In the genomic region with DNA sequence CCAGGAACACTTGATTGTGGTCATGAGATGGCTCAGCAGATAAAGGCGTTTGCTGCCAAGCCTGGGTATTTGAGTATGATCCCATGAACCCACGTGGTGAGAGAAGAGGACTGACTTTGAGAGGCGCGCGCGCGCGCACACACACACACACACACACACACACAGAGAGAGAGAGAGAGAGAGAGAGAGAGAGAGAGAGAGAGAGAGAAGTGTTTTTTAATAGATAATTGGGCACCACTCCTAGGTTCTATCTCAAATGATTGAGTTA, we compare ENCODE assay signal across 10 mouse cellular contexts. TPM values are rescaled to one million over a fixed set of nuclear protein-coding genes. Genes with fewer than 3 reads are reported as not detected.
DNase-seq lines count a peak whose midpoint lies in the region; ATAC-seq and TF ChIP-seq lines count a peak whose summit lies in the region.
"Not testable (repeated sequence)": the region's sequence is repeated elsewhere in the genome, so short reads cannot be mapped to it uniquely, and the experiment has no call there.
"Had no signal": no experiment of that assay in that cellular context is flagged by ENCODE, and none has a peak within 500 bp of the region (broad histone marks: within the 10 kb centered on the region; RNA-seq: fewer than 3 reads in every experiment).

No protein-coding gene starts in this region.

- not testable (repeated sequence) for H3K9ac ChIP-seq in CH12.LX (ENCODE audit: insufficient read depth, low read depth); embryonic facial prominence, embryonic 13.5 days; hindbrain, embryonic 15.5 days; liver, adult 2 months (ENCODE audit: low read depth, low read length); neural tube, embryonic 11.5 days (ENCODE audit: low read length)
- peak overlapping the region; percentile 64; the same call in 1 of the 2 replicates for H3K9ac ChIP-seq in heart, adult 2 months (ENCODE audit: low read depth, low read length)

- H3K4me2 ChIP-seq in CH12.LX (ENCODE audit: insufficient read depth, low read depth, poor library complexity, severe bottlenecking), result peak overlapping the region; percentile 58
- peak overlapping the region; percentile 97 for H3K4me2 ChIP-seq in embryonic facial prominence, embryonic 13.5 days
- H3K4me2 ChIP-seq in hindbrain, embryonic 15.5 days, result peak overlapping the region; percentile 96
- peak overlapping the region; percentile 80; the same call in 1 of the 2 replicates for H3K4me2 ChIP-seq in neural tube, embryonic 11.5 days (ENCODE audit: low read depth)

- H3K4me1 ChIP-seq in CH12.LX (ENCODE audit: control insufficient read depth in 1 of 2, insufficient read depth in 2 of 2); heart, adult 2 months (ENCODE audit: control insufficient read depth, insufficient read depth, low read length); liver, adult 2 months (ENCODE audit: control insufficient read depth, insufficient read depth, low read length): not testable (repeated sequence)
- peaks cover 20% of the 10 kb centered on the region for H3K4me1 ChIP-seq in embryonic facial prominence, embryonic 13.5 days
- peaks cover 26% of the 10 kb centered on the region for H3K4me1 ChIP-seq in hindbrain, embryonic 15.5 days (replicated peaks)
- H3K4me1 ChIP-seq in neural tube, embryonic 11.5 days (ENCODE audit: control insufficient read depth, insufficient read depth, low read length), result peaks cover 10% of the 10 kb centered on the region

- not testable (repeated sequence) for H3K36me3 ChIP-seq in CH12.LX (replicated peaks in 1 of 2; ENCODE audit: control insufficient read depth in 1 of 2, insufficient read depth in 1 of 2, low read length in 1 of 2); embryonic facial prominence, embryonic 13.5 days; heart, adult 2 months (ENCODE audit: control insufficient read depth, insufficient read depth, low read length); hindbrain, embryonic 15.5 days; liver, adult 2 months (ENCODE audit: control insufficient read depth, insufficient read depth, low read length); neural tube, embryonic 11.5 days (ENCODE audit: control insufficient read depth, insufficient read depth, low read length)

- not testable (repeated sequence) for H3K79me2 ChIP-seq in CH12.LX (replicated peaks; ENCODE audit: control insufficient read depth, extremely low read depth, insufficient read depth, poor library complexity, severe bottlenecking); heart, adult 2 months (replicated peaks; ENCODE audit: control insufficient read depth, insufficient read depth, low read length); liver, adult 2 months (ENCODE audit: control insufficient read depth, insufficient read depth, low read length)

- not testable (repeated sequence) for TF ChIP-seq CTCF in CH12.LX (conservative IDR thresholded peaks at IDR 0.05 in 1 of 2, IDR thresholded peaks at IDR 0.05 in 1 of 2; ENCODE audit: low read depth in 2 of 2, low read length in 2 of 2); heart, adult 2 months (IDR thresholded peaks at IDR 0.05); liver, adult 2 months (IDR thresholded peaks at IDR 0.05; ENCODE audit: low read depth, low read length)

- ATAC-seq in embryonic facial prominence, embryonic 13.5 days (ENCODE audit: insufficient number of reproducible peaks, insufficient read depth, low FRiP score, low TSS enrichment, low read depth); neural tube, embryonic 11.5 days (ENCODE audit: insufficient read depth, low FRiP score, low TSS enrichment): not testable (repeated sequence)
- 0 out of 2 replicates have a peak, but pooled peaks have one; percentile 4 for ATAC-seq in hindbrain, embryonic 15.5 days (ENCODE audit: low FRiP score, low read depth)

- not testable (repeated sequence) for H3K27me3 ChIP-seq in CH12.LX (replicated peaks); heart, adult 2 months (ENCODE audit: control insufficient read depth, insufficient read depth, low read length); liver, adult 2 months (ENCODE audit: control insufficient read depth, insufficient read depth, low read length)
- H3K27me3 ChIP-seq in embryonic facial prominence, embryonic 13.5 days, result peaks cover 71% of the 10 kb centered on the region
- H3K27me3 ChIP-seq in hindbrain, embryonic 15.5 days, result peaks cover 50% of the 10 kb centered on the region
- H3K27me3 ChIP-seq in neural tube, embryonic 11.5 days (ENCODE audit: control insufficient read depth, insufficient read depth, low read length), result peaks cover 39% of the 10 kb centered on the region

- peak overlapping the region in 2 of 3 experiments; percentile 71 to 76 for H3K4me3 ChIP-seq in CH12.LX (replicated peaks in 1 of 3; ENCODE audit: low read depth in 2 of 3, low read length in 2 of 3, poor library complexity in 1 of 3)
- H3K4me3 ChIP-seq in embryonic facial prominence, embryonic 13.5 days, result peak overlapping the region; percentile 62
- peak overlapping the region; percentile 90 for H3K4me3 ChIP-seq in heart, adult 2 months
- peak overlapping the region; percentile 55 for H3K4me3 ChIP-seq in hindbrain, embryonic 15.5 days
- not testable (repeated sequence) for H3K4me3 ChIP-seq in liver, adult 2 months (ENCODE audit: insufficient read depth, low read depth, low read length); neural tube, embryonic 11.5 days (ENCODE audit: low read depth, low read length)

- TF ChIP-seq EP300 in CH12.LX (IDR thresholded peaks at IDR 0.05; ENCODE audit: low read length); heart, adult 2 months (IDR thresholded peaks at IDR 0.05; ENCODE audit: insufficient read depth, low read depth, low read length): not testable (repeated sequence)

- intact Hi-C loops in heart, adult 2 months (cut with DNase I), result loop anchor here (5.0 to 10.0 kb wide), 4 partner anchors 51 to 261 kb away; a partner anchor contains a TSS

- not testable (repeated sequence) for TF ChIP-seq RAD21 in CH12.LX (IDR thresholded peaks at IDR 0.05; ENCODE audit: low read depth, low read length)

- dilution Hi-C loops in CH12.LX (cut with MboI; ENCODE audit: extremely low pct_ligation_motif_present, extremely low pct_unique_long_range_greater_than_20kb, low sequenced_read_pairs), result not testable (repeated sequence)

- WGBS in embryonic facial prominence, embryonic 13.5 days, result 1% methylated on average over 8 of the region's 8 CpGs
- 6% methylated on average over 8 of the region's 8 CpGs for WGBS in heart, adult 2 months
- WGBS in hindbrain, embryonic 15.5 days, result under 1% methylated on average over 8 of the region's 8 CpGs
- 8% methylated on average over 8 of the region's 8 CpGs for WGBS in liver, adult 2 months
- under 1% methylated on average over 8 of the region's 8 CpGs for WGBS in neural tube, embryonic 11.5 days

- H3K27ac ChIP-seq in CH12.LX (ENCODE audit: insufficient read depth, low read depth); embryonic facial prominence, embryonic 13.5 days; hindbrain, embryonic 15.5 days (replicated peaks); liver, adult 2 months (replicated peaks; ENCODE audit: insufficient read depth, low read depth, low read length); neural tube, embryonic 11.5 days (ENCODE audit: low read depth, low read length): not testable (repeated sequence)
- H3K27ac ChIP-seq in heart, adult 2 months, result peak overlapping the region; percentile 93

- peak; percentile 35 for DNase-seq in CH12.LX (ENCODE audit: extremely low read depth)
- DNase-seq in heart, adult 2 months, result peak in 1 of 2 experiments; percentile 29
- DNase-seq in kidney, postnatal 25 days, result peak; percentile 46 to 71
- DNase-seq in liver, adult 2 months (ENCODE audit: extremely low read depth, low read depth, low spot score), result peak; percentile 3
- peak; percentile 40 for DNase-seq in lung, postnatal 10 days
- DNase-seq in neural tube, embryonic 11.5 days (ENCODE audit: low spot score), result peak; percentile 41

- in situ Hi-C loops in CH12.LX (cut with MboI; ENCODE audit: low pct_ligation_motif_present, low pct_unique_long_range_greater_than_20kb, low sequenced_read_pairs), result not testable (repeated sequence)

- not testable (repeated sequence) for TF ChIP-seq POLR2A in CH12.LX (IDR thresholded peaks at IDR 0.05; ENCODE audit: low read depth, low read length); heart, adult 2 months (IDR thresholded peaks at IDR 0.05; ENCODE audit: insufficient read depth, low read depth, low read length); liver, adult 2 months (IDR thresholded peaks at IDR 0.05; ENCODE audit: extremely low read depth, insufficient read depth, low read length)

- H3K9me3 ChIP-seq in CH12.LX (replicated peaks; ENCODE audit: low read length); embryonic facial prominence, embryonic 13.5 days; hindbrain, embryonic 15.5 days; neural tube, embryonic 11.5 days (ENCODE audit: control insufficient read depth, low read length): not testable (repeated sequence)

RNA-seq across cellular contexts. Expression of a gene that starts 32.0 kb away (rescaled TPM):
- total RNA-seq in CH12.LX (2012; rRNA removed) (0.38 and 0.42 TPM in 2 replicates), CH12.LX (2014; rRNA removed) (0.20 and 0.23 TPM in 2 replicates)
- polyA plus RNA-seq in CH12.LX (2012; ENCODE audit: insufficient read length, low read depth), result 0.93 and 1.0 TPM in 2 replicates
- 22.3 and 22.4 TPM in 2 replicates for polyA plus RNA-seq in embryonic facial prominence, embryonic 13.5 days (2015; fragmentation: Nextera tagmentation; extraction: Ambion mirVana)
- 10 to 100 TPM; 10.1 to 11.3 TPM for total RNA-seq in heart, adult 2 months (2021)
- polyA plus RNA-seq in heart, adult 2 months (2012; rRNA removed), result 2.6 and 5.7 TPM in 2 replicates
- 43.3 and 43.5 TPM in 2 replicates for polyA plus RNA-seq in hindbrain, embryonic 15.5 days (2015; fragmentation: Nextera tagmentation; extraction: Ambion mirVana)
- total RNA-seq in liver, adult 2 months (2014; rRNA removed), result 0.87 and 1.0 TPM in 2 replicates
- 0.10 and 0.26 TPM in 2 replicates for polyA plus RNA-seq in liver, adult 2 months (2012; rRNA removed)
- polyA plus RNA-seq in neural tube, embryonic 11.5 days (2014; fragmentation: Nextera tagmentation; extraction: Ambion mirVana), result 25.7 and 27.9 TPM in 2 replicates
- polyA plus RNA-seq: G1E, myocyte had no signal
